Mouse (Mus musculus) heart, embryonic 14.5 days (tissue): ENCODE results near the gene Fkbp9. TPM values are rescaled to one million over a fixed set of nuclear protein-coding genes. Genes with fewer than 3 reads are reported as not detected.

Experiments
- ATAC-seq: fragments of 200-750 bp; cut with Nextera tagmentation; 2 replicates; pipeline ENCODE4 v1.8.0; 2017; ENCODE audit warnings: low read depth, moderate TSS enrichment; ENCODE audit not compliant: insufficient number of reproducible peaks, insufficient read depth, low FRiP score
- H3K27ac ChIP-seq, 2 experiments: fragments of 200-500 bp in 1 of 2; fragments of 300-500 bp in 1 of 2; sonication (generic) in 1 of 2; replicated peaks in 1 of 2; 2 replicates each; pipeline ENCODE4 v1.5.1; 2012 to 2014; ENCODE audit warnings: low read depth in 2 of 2, low read length in 2 of 2, control low read depth in 1 of 2, mild to moderate bottlenecking in 1 of 2, mixed read lengths in 1 of 2; ENCODE audit not compliant: control insufficient read depth in 1 of 2, insufficient read depth in 1 of 2
- H3K27me3 ChIP-seq: fragments of 300-500 bp; sonication (generic); 2 replicates; pipeline ENCODE4 v1.6.1; 2014; ENCODE audit warnings: mild to moderate bottlenecking, low read length, control low read depth; ENCODE audit not compliant: control insufficient read depth, insufficient read depth
- H3K36me3 ChIP-seq: fragments of 300-500 bp; sonication (generic); 2 replicates; pipeline ENCODE4 v1.6.1; 2014; ENCODE audit warnings: mild to moderate bottlenecking, control low read depth, low read length, mixed read lengths; ENCODE audit not compliant: control insufficient read depth, insufficient read depth
- H3K4me1 ChIP-seq, 2 experiments: fragments of 200-500 bp in 1 of 2; fragments of 300-500 bp in 1 of 2; sonication (generic) in 1 of 2; 2 replicates each; pipeline ENCODE4 v1.6.1; 2012 to 2014; ENCODE audit warnings: low read length in 2 of 2, control low read depth in 1 of 2, mixed read lengths in 1 of 2; ENCODE audit not compliant: control insufficient read depth in 2 of 2, insufficient read depth in 2 of 2
- H3K4me2 ChIP-seq: fragments of 300-500 bp; sonication (generic); 2 replicates; pipeline ENCODE4 v1.6.1; 2014; ENCODE audit warnings: mild to moderate bottlenecking, low read length
- H3K4me3 ChIP-seq, 2 experiments: fragments of 200-500 bp in 1 of 2; fragments of 300-500 bp in 1 of 2; sonication (generic) in 1 of 2; 2 replicates each; pipeline ENCODE4 v1.5.1; 2012 to 2014; ENCODE audit warnings: low read length in 2 of 2, mild to moderate bottlenecking in 2 of 2, control low read depth in 1 of 2, low read depth in 1 of 2, moderate library complexity in 1 of 2; ENCODE audit not compliant: control insufficient read depth in 1 of 2, insufficient read depth in 1 of 2
- H3K9ac ChIP-seq: fragments of 300-500 bp; sonication (generic); 2 replicates; pipeline ENCODE4 v1.6.1; 2014; ENCODE audit warnings: mild to moderate bottlenecking, low read length
- H3K9me3 ChIP-seq: fragments of 300-500 bp; sonication (generic); 2 replicates; pipeline ENCODE4 v1.6.1; 2016; ENCODE audit warnings: low read length, control low read depth; ENCODE audit not compliant: control insufficient read depth
- WGBS: fragments of 180-500 bp; shearing (Covaris S2); extraction: QIAGEN DNeasy Blood & Tissue Kit; methylation state at CpG from one replicate; pipeline ENCODE4 v1.1.7; 2014; 5-methylcytosine and 5-hydroxymethylcytosine counted together
- polyA plus RNA-seq: library from polyadenylated mRNA; unstranded; fragments of >200 nt; fragmentation: Nextera tagmentation; extraction: Ambion mirVana; gene quantifications from 2 replicates; pipeline ENCODE4 v1.2.1, GENCODE M21; 2014

Gene Fkbp9
- polyA plus RNA-seq, 1 experiment from 2014 or later, result 147 TPM

DNA sequence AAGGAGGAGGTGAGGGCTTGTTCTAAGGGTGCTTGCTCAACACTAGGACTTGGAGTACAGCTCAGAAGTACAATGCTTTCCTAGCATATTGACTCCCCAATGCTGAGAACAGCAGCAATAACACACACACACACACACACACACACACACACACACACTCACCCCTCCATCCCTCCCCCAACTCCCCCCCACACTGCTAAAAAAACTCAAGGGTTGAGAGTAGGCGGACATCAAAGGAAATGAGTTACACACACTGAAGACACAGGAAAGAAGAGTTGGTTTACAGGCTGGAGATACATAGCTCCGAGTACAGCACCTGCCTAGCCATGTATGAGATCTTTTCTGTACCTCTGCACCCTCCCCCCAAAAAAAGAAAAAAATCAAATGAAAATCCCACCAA is 84.4 kb downstream of the Fkbp9 start:
- no peaks in the 10 kb centered on the region for H3K27me3 ChIP-seq
- H3K4me3 ChIP-seq, result no peak overlapping the region
- H3K27ac ChIP-seq, result no peak overlapping the region
- H3K9ac ChIP-seq, result no peak overlapping the region
- no peaks in the 10 kb centered on the region for H3K9me3 ChIP-seq
- H3K36me3 ChIP-seq, result no peaks in the 10 kb centered on the region
- H3K4me1 ChIP-seq, result peaks cover 18 to 39% of the 10 kb centered on the region in 2 experiments
- peak overlapping the region; percentile 8; the same call in 1 of the 2 replicates for H3K4me2 ChIP-seq
- ATAC-seq, result no peak
- WGBS, result 50% methylated on average over 2 of the region's 2 CpGs

DNA sequence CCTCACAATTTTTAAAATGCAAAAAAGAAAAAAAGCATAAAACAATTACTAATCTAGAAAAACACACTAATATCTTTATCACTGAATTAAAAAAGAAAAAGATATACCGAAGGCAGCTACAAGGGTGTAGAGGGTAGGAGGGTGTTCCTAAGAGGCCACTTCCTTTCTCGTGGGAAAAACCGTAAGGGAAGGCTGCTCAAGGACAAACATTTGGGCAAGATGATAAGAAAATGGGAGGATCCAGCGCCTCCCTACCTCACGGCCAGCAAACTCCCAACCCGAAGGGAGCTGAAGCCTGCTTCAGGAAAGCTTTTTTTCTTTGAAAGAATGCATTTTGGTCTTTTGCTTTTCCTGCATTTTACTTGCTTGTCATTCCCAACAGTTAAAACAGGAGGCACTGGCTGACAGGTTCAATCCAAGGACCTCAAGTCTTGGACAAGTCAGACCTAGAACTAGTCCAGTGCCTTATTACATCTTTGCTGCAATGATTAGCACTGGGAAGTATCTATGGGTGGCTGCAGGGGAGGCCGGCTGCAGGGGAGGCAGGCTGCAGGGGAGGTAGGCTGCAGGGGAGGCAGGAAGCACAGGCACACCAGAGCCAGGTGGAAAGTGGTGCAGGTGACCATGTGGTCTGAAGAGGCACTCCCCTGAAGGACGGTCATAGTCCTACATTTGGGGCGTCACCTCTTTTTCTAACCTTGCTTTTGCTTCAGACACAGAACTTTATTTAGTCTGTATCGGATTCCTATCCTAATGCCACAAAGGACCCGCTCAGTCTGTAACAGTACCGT is 85.9 kb downstream of the Fkbp9 start:
- H3K27me3 ChIP-seq, result no peaks in the 10 kb centered on the region
- no peaks in the 10 kb centered on the region for H3K9me3 ChIP-seq
- H3K4me3 ChIP-seq, result no peak overlapping the region
- 40% methylated on average over 12 of the region's 12 CpGs for WGBS
- no peaks in the 10 kb centered on the region for H3K36me3 ChIP-seq
- H3K9ac ChIP-seq, result 0 out of 2 replicates have a peak overlapping the region, but pooled peaks have one; percentile 21
- peaks cover 18 to 42% of the 10 kb centered on the region in 2 experiments for H3K4me1 ChIP-seq
- H3K27ac ChIP-seq, result peak overlapping the region; percentile 29 to 60
- peak overlapping the region; percentile 27 for H3K4me2 ChIP-seq
- no peak for ATAC-seq

DNA sequence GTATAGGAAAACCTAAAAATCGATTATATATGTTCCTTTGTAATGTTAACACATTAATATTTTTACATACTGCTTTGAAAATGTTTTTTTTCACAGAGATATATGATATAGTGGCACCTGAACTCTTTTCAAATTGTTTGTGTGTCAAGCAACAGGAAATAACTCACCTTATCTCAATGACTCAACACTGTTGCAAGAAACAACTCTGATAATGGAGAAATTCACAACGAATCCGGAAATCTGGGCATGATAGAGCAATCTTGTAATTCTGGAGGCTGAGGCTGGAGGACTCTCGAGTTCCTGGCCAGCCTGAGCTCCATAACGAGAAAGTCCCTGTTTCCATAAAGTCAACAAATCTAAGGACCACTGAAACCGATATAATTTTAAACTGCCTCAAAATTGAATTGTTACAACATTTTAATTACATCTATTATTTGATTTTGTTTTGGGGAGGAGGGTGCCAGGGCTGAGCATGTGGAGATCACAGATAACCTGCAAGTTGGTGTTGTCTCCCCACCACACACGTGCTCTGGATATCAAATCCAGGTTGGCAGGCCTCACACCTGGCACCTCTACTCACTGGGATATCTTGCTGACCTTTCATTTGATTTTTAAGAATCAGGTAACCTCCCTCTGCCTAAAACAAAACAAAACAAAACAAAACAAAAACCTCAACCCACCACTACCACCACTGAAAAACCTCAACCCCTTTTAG is 87.6 kb downstream of the Fkbp9 start:
- no peak for ATAC-seq
- Histone ChIP-seq H3K4me1 (peaks cover 18 to 44% of the 10 kb centered on the region in 2 experiments), H3K9ac (no peak overlapping the region), H3K4me2 (peak overlapping the region; percentile 26; the same call in 1 of the 2 replicates), H3K27ac (peak overlapping the region in 1 of 2 experiments; percentile 1; a peak in 2 of 4 replicates), H3K27me3 (no peaks in the 10 kb centered on the region), H3K4me3 (no peak overlapping the region; a peak in 1 of 4 replicates), H3K36me3 (no peaks in the 10 kb centered on the region), H3K9me3 (no peaks in the 10 kb centered on the region)
- 64% methylated on average over 7 of the region's 7 CpGs for WGBS

DNA sequence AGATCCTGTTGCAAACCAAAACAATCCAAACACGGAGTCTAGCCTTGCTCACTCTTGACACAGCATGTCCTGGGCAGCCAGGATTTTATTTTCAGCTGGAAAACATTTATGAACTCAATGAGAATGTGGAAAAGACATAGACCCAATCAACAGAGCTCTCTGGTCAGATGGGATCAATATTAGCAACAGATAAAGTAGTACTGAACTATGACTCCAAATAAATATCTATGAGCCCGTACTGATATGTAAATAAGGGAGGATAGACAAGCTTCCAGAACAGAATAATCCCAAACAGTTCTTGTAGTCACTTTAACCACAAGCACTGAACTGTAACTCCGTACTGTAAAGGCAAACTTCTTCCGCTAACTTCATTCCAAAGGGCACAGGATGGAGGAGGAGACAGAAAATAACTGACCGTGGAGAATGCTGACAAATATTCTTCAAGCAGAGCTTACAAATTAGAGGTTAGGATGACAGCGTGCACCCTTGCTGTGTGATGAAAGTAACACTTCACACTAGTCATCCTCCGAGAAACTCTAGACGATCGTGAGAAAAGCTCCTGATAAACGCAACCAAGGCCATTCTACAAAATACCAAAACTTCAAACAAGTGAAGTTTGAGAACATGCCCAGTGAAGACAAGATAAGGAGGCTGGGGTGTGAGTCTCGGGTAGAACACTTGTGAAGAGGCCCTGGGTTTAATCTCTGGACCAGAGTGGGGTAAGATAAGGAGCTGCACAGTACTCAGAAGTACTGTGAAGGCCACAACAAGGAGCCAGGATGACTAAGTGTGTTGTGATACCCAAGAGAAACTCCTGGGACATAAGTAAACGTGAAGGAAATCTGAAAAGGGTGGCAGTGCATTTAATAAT is 88.6 kb downstream of the Fkbp9 start:
- Histone ChIP-seq H3K4me3 (no peak overlapping the region), H3K36me3 (no peaks in the 10 kb centered on the region), H3K27me3 (no peaks in the 10 kb centered on the region), H3K4me1 (peaks cover 18 to 44% of the 10 kb centered on the region in 2 experiments), H3K27ac (peak overlapping the region; percentile 1 to 49; a peak in 3 of 4 replicates), H3K9me3 (no peaks in the 10 kb centered on the region), H3K9ac (no peak overlapping the region), H3K4me2 (peak overlapping the region; percentile 26)
- 15% methylated on average over 12 of the region's 12 CpGs for WGBS
- ATAC-seq, result no peak

DNA sequence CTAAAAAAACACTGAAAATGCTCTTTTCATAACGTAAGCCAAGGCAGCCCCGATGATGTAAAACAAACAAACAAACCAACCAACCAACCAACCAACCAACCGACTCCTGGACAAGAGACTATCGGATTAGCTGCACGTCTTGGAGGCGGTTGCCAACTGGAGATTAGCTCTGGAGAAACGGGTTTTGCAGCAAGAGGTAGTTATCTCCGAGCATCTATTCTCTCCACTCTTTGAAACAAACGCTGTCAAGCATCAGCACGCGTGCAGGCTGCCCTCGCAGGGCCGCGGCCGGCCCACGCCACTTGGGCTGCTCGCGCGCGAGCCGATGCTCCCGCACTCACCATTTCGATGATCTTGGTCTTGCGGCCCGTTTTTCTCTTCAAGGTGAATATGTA is 91.5 kb downstream of the Fkbp9 start:
- Histone ChIP-seq H3K27me3 (no peaks in the 10 kb centered on the region), H3K36me3 (no peaks in the 10 kb centered on the region), H3K9me3 (no peaks in the 10 kb centered on the region), H3K4me3 (peak overlapping the region; percentile 85 to 96), H3K9ac (peak overlapping the region; percentile 90), H3K27ac (peak overlapping the region; percentile 76 to 79), H3K4me2 (peak overlapping the region; percentile 74), H3K4me1 (peaks cover 10 to 26% of the 10 kb centered on the region in 2 experiments)
- ATAC-seq, result no peak; the same call in 1 of the 2 replicates
- WGBS, result under 1% methylated on average over 25 of the region's 25 CpGs

DNA sequence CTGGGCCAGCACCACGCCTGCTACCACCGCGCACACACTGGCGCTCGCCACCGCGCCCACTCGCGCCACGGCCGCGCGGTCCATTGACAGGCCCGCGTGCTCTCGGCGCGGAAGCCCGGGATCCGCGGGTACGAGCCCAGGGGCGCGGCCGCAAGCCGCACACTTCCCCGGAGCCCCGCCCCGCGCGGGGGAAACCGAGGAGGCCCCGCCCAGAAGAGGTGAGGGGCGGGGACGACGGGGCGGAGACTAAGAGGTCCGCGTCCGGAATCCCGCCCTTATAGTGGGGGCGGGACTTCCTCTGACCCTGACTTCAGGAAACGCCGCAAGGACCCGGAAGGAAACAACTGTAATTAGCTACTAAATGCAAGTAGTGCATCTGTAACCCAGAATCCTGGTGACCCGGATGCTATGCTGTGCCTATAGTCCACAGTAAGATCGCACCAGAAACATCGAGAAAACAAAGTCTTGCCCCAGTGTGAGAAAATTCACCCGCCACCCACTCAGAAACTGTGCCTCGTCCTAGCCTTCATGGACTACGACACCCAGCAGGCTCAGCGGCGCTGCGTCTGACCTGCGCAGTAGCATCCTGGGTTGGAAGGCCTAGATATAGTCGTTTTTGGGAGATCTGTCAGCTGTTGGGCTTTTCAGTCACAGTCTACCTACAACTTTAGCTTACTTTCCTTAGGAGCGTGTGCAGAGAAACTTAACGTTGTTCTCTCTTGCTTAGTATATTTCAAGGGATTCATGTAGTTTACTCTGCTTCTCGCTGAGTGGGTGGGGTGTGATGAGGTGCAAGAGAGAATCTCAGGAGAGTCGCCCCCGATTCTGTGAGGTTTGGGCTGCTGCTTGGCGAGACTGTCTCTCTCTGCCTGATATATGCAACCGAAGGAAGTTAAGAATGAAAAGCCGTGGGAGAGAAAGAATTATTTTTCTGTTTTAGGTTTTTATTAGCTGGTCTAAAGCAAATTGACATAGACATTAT is 92.2 kb downstream of the Fkbp9 start, which contains the start of the genes Nt5c3 and Vmn1r4:
Gene Nt5c3, minus strand, starts transcription at position 207 of the 982 bp plus-strand sequence.
Gene Vmn1r4, plus strand, starts transcription at position 290 of the 982 bp plus-strand sequence.
- ATAC-seq, result peak; percentile 98

More for the DNA sequence above, 92.2 kb downstream of the Fkbp9 start, which contains the start of the genes Nt5c3 and Vmn1r4:
- 4% methylated on average over 64 of the region's 64 CpGs for WGBS
- no peaks in the 10 kb centered on the region for H3K27me3 ChIP-seq
- peak within 1 kb of the TSS; percentile 90 for H3K9ac ChIP-seq
- peak within 1 kb of the TSS; percentile 79 to 94 for H3K27ac ChIP-seq
- H3K4me1 ChIP-seq, result peaks cover 10 to 25% of the 10 kb centered on the region in 2 experiments
- peak within 1 kb of the TSS; percentile 74 for H3K4me2 ChIP-seq
- H3K4me3 ChIP-seq, result peak within 1 kb of the TSS; percentile 85 to 96
- no peaks in the 10 kb centered on the region for H3K9me3 ChIP-seq
- H3K36me3 ChIP-seq, result no peaks in the 10 kb centered on the region
